Mouse (Mus musculus) urinary bladder, adult 2 months (tissue): ENCODE results near the gene Dnajc10. TPM values are rescaled to one million over a fixed set of nuclear protein-coding genes. Genes with fewer than 3 reads are reported as not detected.

Experiments used
- DNase-seq: peaks from one replicate; pipeline ENCODE4 v3.0.0; 2022; ENCODE audit warnings: low spot score
- polyA plus RNA-seq: library from polyadenylated mRNA; depleted of rRNA; stranded (reverse); fragments of >200 nt; gene quantifications from 2 replicates; pipeline ENCODE4 v1.2.3, GENCODE M21; 2012; rRNA removed

The Dnajc10 gene
- polyA plus RNA-seq, 1 experiment, result 44.5 TPM

DNA sequence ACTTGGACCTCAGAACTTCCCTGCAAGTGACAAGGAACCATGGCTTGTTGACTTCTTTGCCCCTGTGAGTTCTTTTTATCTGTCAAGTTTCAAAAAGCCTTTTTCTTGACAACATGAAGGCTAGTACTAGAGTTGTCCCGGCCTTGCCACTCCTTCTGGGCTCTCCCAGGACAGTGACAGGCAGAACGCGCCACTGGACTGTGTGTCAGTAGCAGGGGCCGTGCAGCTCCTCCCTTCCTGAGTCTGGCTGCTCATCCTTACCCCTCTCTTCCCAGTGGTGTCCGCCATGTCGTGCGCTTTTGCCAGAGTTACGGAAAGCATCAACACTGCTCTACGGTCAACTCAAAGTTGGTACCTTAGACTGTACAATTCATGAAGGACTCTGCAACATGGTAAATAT lies 25.3 kb downstream of the Dnajc10 start:
- no peak for DNase-seq

DNA sequence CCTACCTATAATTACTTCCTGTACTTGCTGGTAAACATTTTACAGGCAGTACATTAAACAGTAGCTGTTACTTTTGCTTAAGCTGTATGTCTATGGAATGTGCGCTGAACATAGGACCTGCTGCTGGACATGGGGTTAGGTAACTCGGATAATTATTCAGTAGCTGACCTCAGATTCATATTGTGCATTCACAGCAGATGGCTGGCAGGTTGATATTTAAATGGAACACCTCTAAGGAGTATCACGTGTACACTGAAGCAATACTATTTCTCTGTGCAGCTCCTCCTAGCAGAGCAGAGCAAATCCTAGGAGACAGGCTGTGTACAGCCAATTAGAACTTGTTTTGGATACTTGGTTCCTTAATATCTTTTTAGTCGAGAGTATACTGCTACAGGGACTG lies 39.3 kb downstream of the Dnajc10 start:
- DNase-seq, result no peak

DNA sequence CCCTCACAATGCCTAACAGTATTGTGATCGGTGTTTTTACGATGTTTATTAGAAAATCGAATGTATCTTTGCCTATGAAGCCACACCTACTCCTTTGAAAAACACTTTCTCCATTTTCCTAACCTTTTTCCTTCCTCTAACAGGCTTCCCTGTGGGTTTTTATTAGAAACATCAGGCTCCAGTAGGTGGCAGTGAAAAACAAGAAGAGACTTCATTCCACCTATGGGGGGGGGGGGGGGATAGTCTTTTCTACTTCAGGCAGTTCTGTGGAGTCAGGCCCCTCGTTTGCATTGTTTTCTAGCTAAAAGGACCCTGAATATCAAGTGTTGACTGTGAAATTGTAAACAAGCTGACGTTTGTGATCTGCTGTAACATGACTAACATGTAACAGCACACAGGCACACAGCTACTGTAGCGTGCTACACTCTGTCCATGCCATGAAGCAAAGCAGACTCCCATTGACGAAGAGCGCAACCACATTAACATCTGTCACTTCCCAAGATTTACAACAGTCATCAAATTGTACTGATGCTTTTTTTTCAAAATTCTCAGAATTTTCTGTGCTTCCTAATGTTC lies 41.5 kb downstream of the Dnajc10 start:
- no peak for DNase-seq

DNA sequence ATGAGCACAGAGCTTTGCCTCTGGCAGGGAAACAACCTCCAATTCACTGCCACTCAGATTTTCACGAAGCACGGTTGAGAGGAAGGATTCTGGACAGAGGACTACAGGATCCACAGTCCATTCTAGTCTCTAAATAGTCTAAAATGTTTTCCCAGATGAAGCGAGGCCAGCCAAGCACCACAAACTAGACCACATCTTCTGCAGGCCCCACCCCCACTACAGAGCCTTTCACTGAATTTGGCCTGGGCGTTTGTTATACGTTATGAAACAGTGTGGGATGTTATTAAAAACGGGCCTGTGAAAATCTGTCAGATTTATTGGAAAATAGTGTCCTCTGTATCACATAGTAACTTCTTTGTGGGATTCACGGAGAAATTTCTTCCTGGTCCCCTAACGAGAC lies 56.2 kb downstream of the Dnajc10 start:
- no peak for DNase-seq

DNA sequence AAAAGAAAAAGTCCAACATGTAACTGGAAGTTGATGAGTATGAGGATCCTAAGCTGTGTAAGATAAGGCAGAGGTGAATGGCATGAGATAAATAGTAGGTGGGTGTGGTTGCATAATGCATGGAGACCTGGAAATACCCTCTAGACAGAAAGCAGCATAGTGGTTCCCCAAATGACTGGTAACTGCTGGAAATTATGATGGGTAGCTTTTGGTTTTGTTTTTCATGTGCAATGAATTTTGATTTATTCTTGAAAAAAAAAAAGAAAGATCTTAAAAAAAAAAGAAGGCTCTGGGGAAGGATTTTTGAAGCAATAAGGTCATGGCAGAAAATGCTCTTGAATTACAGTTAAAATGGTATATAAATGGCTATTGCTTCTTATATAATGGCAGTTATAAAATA lies 59.6 kb downstream of the Dnajc10 start:
- DNase-seq, result no peak

DNA sequence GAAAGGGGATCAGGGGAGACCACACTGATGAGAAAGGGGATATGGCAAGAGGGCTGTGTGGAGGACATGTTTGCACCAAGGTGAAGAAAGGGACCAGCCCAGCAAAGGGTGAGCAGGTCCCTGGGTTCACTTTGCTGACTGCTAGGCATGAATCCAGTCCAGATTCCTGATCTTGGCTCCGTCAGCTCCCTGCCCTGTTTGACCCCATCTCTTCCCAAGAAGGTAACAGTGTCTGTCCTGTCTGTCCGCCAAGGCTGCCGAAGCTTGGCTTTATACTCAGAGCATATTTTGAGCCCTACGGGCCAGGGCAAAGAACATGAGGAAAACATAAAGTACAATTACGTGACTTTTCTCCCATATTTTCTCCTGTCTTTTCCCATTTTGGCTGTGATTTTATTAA lies 64.6 kb downstream of the Dnajc10 start:
- DNase-seq, result no peak

DNA sequence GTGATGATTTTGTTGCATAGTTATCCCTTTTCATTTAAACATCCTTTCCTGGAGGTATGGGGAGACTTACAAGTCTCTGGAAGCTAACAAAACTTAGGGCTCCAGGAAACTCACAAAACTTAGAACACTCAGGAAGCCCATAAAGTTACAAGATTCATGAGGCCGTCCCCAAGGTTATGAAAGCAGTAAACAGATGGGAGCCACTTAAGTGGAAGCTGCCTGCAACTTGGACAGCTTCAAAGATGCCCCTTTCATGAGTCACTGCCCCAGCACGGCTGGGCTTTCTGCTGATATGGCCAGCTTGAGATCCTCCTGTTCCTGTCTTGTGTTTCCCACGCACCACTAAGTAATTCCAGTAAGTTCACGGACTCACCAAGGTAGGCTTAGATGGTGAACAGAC lies 69.2 kb downstream of the Dnajc10 start:
- DNase-seq, result no peak

DNA sequence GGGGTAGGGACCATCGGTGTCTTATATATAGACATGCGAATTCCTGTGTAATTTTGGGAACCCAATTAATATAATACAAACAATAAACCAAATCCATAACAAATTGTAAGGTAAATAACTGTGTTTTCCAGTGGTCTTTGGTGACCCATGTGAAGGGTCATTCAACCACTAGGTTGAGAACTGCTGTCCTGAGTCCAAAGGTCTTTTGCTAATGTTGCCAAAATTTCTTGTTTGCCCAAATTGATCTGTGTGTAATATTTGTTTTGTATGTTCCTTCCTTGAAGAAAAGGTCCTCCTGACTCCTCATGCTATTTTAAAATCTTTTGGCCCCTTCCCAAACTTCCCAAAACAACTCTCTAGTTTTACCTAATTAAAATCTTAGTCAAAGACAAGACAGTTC lies 71.0 kb downstream of the Dnajc10 start:
- DNase-seq, result no peak

DNA sequence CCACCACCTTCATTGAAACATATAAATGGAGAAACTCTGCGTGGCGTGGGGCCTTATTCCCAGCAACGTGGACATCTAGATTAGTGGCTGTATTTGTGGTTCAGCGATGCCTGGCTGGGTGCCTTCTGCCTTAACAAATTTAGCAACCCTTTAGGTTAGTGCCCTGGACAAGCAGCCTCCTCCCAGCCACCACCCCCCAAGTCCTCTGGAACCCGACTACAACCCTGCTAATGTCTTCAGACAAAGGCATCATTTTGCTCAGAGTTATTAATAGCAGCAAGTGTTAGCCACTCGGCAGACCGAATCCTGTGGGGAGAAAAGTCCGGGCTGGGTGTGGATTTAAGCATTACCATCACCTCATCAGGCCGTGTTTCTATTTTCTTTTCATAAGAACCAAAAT lies 72.4 kb downstream of the Dnajc10 start:
- DNase-seq, result no peak

DNA sequence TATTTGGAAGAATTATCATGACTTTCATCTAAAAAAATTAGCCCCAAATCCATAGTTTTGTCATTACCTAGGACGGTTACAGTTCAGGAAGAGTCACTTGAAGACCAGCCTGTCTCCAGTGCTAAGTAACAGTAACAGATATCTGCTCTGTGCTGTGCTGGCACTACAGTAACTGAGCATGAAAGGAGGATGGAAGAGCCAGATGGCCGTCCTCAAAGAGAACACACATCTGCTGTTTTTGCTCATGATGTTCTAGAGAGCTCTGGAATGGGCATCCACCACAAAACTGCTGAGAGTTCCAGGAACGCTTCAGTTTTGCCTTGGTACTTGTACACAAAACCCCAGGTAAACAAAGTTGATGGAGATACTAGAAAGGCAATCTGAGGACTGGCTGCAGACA lies 73.1 kb downstream of the Dnajc10 start:
- no peak for DNase-seq

DNA sequence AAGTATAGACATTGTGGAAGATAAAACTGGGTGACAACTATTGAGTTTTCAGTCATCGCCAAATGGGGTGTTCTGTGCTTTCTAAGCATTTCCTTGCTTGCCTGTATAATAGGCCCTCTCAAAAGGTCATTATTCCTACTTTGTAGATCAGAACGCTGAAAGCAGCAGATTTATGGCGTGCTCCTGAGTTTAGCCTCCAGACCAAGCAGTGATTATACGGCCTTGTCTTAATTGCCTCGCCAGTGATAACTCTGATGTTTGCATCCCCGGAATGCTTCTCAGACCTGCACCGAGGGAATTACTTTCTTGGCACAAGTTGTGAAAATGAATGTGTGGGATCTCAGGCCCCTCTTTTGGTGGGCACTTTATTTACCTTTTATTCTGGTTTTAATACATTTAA lies 80.8 kb downstream of the Dnajc10 start:
- no peak for DNase-seq

GRCm38 (mm10) chr2:80396864-80397263 lies 81.6 kb downstream of the Dnajc10 start:
- DNase-seq, result no peak

- no peak for DNase-seq
These were observed 83.4 kb downstream of the Dnajc10 start for GRCm38 (mm10) chr2:80398595-80399099.

Other genes with a start within 250 kb of the Dnajc10 start
- gene Pde1a, start 186.0 kb upstream of the Dnajc10 start, polyA plus RNA-seq, result 20.8 and 21.6 TPM in 2 replicates
- not detected in 2 replicates for gene Prdx6b, start 23.0 kb upstream of the Dnajc10 start, polyA plus RNA-seq
- gene Frzb, start 132.2 kb downstream of the Dnajc10 start, polyA plus RNA-seq, result 4.6 and 5.6 TPM in 2 replicates